Mouse (Mus musculus): ENCODE results near the gene Vps8. TPM values are rescaled to one million over a fixed set of nuclear protein-coding genes. Genes with fewer than 3 reads are reported as not detected.
"Not testable (repeated sequence)": the region's sequence is repeated elsewhere in the genome, so short reads cannot be mapped to it uniquely, and the experiment has no call there.

Vps8 gene
- polyA plus RNA-seq, 1 experiment, result 9.1 TPM

- Histone ChIP-seq H3ac (ENCODE audit: control insufficient read depth, insufficient read length, low read depth) (no peak overlapping the region), H3K79me3 (ENCODE audit: low read depth) (no peaks in the 10 kb centered on the region), H3K4me3 (ENCODE audit: insufficient read depth, poor library complexity, severe bottlenecking) (no peak overlapping the region), H3K79me2 (ENCODE audit: control insufficient read depth, insufficient read depth) (no peaks in the 10 kb centered on the region), H3K27me3 (ENCODE audit: control insufficient read depth, insufficient read depth, insufficient read length) (no peaks in the 10 kb centered on the region), H3K36me3 (ENCODE audit: control insufficient read depth, insufficient read depth) (no peaks in the 10 kb centered on the region)
- TF ChIP-seq MAX (IDR thresholded peaks at IDR 0.05) (no peak), MYOD1 (IDR thresholded peaks at IDR 0.05; ENCODE audit: control insufficient read depth, insufficient read length, low read depth) (no peak), CTCF (IDR thresholded peaks at IDR 0.05; ENCODE audit: control insufficient read depth, insufficient read depth, insufficient read length) (no peak), USF1 (IDR thresholded peaks at IDR 0.05; ENCODE audit: low read depth) (no peak), MYOG (IDR thresholded peaks at IDR 0.05; ENCODE audit: control insufficient read depth, extremely low read depth, insufficient read length) (no peak), FOSL1 (IDR thresholded peaks at IDR 0.05; ENCODE audit: insufficient read depth, low read length, poor library complexity, severe bottlenecking) (no peak), CEBPB (IDR thresholded peaks at IDR 0.05; ENCODE audit: low read depth) (no peak)
These were observed 241.9 kb downstream of the Vps8 start for GRCm38 (mm10) chr16:21664633-21665363.

GRCm38 (mm10) chr16:21665423-21665986 is 242.6 kb downstream of the Vps8 start:
- no peaks in the 10 kb centered on the region for H3K79me2 ChIP-seq (ENCODE audit: control insufficient read depth, insufficient read depth)
- H3K79me3 ChIP-seq (ENCODE audit: low read depth), result no peaks in the 10 kb centered on the region
- no peak overlapping the region for H3K4me3 ChIP-seq (ENCODE audit: insufficient read depth, poor library complexity, severe bottlenecking)
- H3ac ChIP-seq (ENCODE audit: control insufficient read depth, insufficient read length, low read depth), result no peak overlapping the region
- H3K27me3 ChIP-seq (ENCODE audit: control insufficient read depth, insufficient read depth, insufficient read length), result no peaks in the 10 kb centered on the region
- no peak for TF ChIP-seq CTCF (IDR thresholded peaks at IDR 0.05; ENCODE audit: control insufficient read depth, insufficient read depth, insufficient read length)
- TF ChIP-seq USF1 (IDR thresholded peaks at IDR 0.05; ENCODE audit: low read depth), result no peak
- no peak for TF ChIP-seq CEBPB (IDR thresholded peaks at IDR 0.05; ENCODE audit: low read depth)
- H3K36me3 ChIP-seq (ENCODE audit: control insufficient read depth, insufficient read depth), result no peaks in the 10 kb centered on the region

GRCm38 (mm10) chr16:21671878-21672277 is 249.0 kb downstream of the Vps8 start:
- TF ChIP-seq MAX (IDR thresholded peaks at IDR 0.05) (no peak), FOSL1 (IDR thresholded peaks at IDR 0.05; ENCODE audit: insufficient read depth, low read length, poor library complexity, severe bottlenecking) (no peak), MYOG (IDR thresholded peaks at IDR 0.05; ENCODE audit: control insufficient read depth, extremely low read depth, insufficient read length) (no peak), USF1 (IDR thresholded peaks at IDR 0.05; ENCODE audit: low read depth) (no peak), CTCF (IDR thresholded peaks at IDR 0.05; ENCODE audit: control insufficient read depth, insufficient read depth, insufficient read length) (no peak), MYOD1 (IDR thresholded peaks at IDR 0.05; ENCODE audit: control insufficient read depth, insufficient read length, low read depth) (no peak), CEBPB (IDR thresholded peaks at IDR 0.05; ENCODE audit: low read depth) (no peak)
- H3K36me3 ChIP-seq (ENCODE audit: control insufficient read depth, insufficient read depth), result no peaks in the 10 kb centered on the region
- no peaks in the 10 kb centered on the region for H3K79me3 ChIP-seq (ENCODE audit: low read depth)
- H3ac ChIP-seq (ENCODE audit: control insufficient read depth, insufficient read length, low read depth), result no peak overlapping the region
- no peaks in the 10 kb centered on the region for H3K79me2 ChIP-seq (ENCODE audit: control insufficient read depth, insufficient read depth)
- H3K27me3 ChIP-seq (ENCODE audit: control insufficient read depth, insufficient read depth, insufficient read length), result no peaks in the 10 kb centered on the region
- no peak overlapping the region for H3K4me3 ChIP-seq (ENCODE audit: insufficient read depth, poor library complexity, severe bottlenecking)

- not testable (repeated sequence) for H3K79me2 ChIP-seq (ENCODE audit: control insufficient read depth, insufficient read depth); H3K27me3 ChIP-seq (ENCODE audit: control insufficient read depth, insufficient read depth, insufficient read length); H3ac ChIP-seq (ENCODE audit: control insufficient read depth, insufficient read length, low read depth); H3K79me3 ChIP-seq (ENCODE audit: low read depth); H3K4me3 ChIP-seq (ENCODE audit: insufficient read depth, poor library complexity, severe bottlenecking); H3K36me3 ChIP-seq (ENCODE audit: control insufficient read depth, insufficient read depth)
These were observed 250.1 kb downstream of the Vps8 start for GRCm38 (mm10) chr16:21673046-21673445.

- not testable (repeated sequence) for H3K27me3 ChIP-seq (ENCODE audit: control insufficient read depth, insufficient read depth, insufficient read length); H3ac ChIP-seq (ENCODE audit: control insufficient read depth, insufficient read length, low read depth)
These were observed 250.7 kb downstream of the Vps8 start for GRCm38 (mm10) chr16:21673651-21674050.

GRCm38 (mm10) chr16:21676791-21677190 is 253.9 kb downstream of the Vps8 start:
- no peaks in the 10 kb centered on the region for H3K79me3 ChIP-seq (ENCODE audit: low read depth)
- H3K27me3 ChIP-seq (ENCODE audit: control insufficient read depth, insufficient read depth, insufficient read length), result no peaks in the 10 kb centered on the region
- no peaks in the 10 kb centered on the region for H3K36me3 ChIP-seq (ENCODE audit: control insufficient read depth, insufficient read depth)
- TF ChIP-seq MAX (IDR thresholded peaks at IDR 0.05), result no peak
- no peak for TF ChIP-seq FOSL1 (IDR thresholded peaks at IDR 0.05; ENCODE audit: insufficient read depth, low read length, poor library complexity, severe bottlenecking)
- TF ChIP-seq MYOD1 (IDR thresholded peaks at IDR 0.05; ENCODE audit: control insufficient read depth, insufficient read length, low read depth), result no peak
- TF ChIP-seq USF1 (IDR thresholded peaks at IDR 0.05; ENCODE audit: low read depth), result no peak
- TF ChIP-seq MYOG (IDR thresholded peaks at IDR 0.05; ENCODE audit: control insufficient read depth, extremely low read depth, insufficient read length), result no peak
- no peak for TF ChIP-seq CTCF (IDR thresholded peaks at IDR 0.05; ENCODE audit: control insufficient read depth, insufficient read depth, insufficient read length)
- no peak for TF ChIP-seq CEBPB (IDR thresholded peaks at IDR 0.05; ENCODE audit: low read depth)
- H3K79me2 ChIP-seq (ENCODE audit: control insufficient read depth, insufficient read depth), result no peaks in the 10 kb centered on the region
- no peak overlapping the region for H3K4me3 ChIP-seq (ENCODE audit: insufficient read depth, poor library complexity, severe bottlenecking)
- no peak overlapping the region for H3ac ChIP-seq (ENCODE audit: control insufficient read depth, insufficient read length, low read depth)

More at GRCm38 (mm10) chr16:21673651-21674050, 250.7 kb downstream of the Vps8 start:
- not testable (repeated sequence) for H3K4me3 ChIP-seq (ENCODE audit: insufficient read depth, poor library complexity, severe bottlenecking); H3K79me2 ChIP-seq (ENCODE audit: control insufficient read depth, insufficient read depth); H3K79me3 ChIP-seq (ENCODE audit: low read depth); H3K36me3 ChIP-seq (ENCODE audit: control insufficient read depth, insufficient read depth)

Data from C2C12 (cell line).